Comparison of ENCODE assay signal across 24 mouse cellular contexts in the genomic region with DNA sequence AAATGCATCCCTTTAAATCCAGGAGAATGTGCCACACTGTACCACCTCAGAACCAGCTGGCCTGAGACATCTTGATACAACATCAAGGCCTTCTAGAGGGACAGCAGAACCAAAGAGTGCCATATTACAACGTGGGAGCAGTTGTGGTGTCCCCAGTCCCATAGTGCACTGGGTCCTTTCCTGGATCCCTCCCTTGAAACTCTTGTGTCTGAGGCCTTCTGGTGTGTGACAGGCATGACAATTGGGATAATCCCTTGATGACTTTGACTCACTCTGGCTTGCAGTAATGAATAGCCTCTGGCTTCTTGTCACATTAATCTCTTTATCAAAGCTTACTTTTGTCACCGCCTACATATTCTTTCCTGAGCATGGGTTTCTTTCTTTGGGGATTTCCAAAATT. TPM values are rescaled to one million over a fixed set of nuclear protein-coding genes. Genes with fewer than 3 reads are reported as not detected.
DNase-seq lines count a peak whose midpoint lies in the region; ATAC-seq lines count a peak whose summit lies in the region.
"Had no signal": no experiment of that assay in that cellular context is flagged by ENCODE, and none has a peak within 500 bp of the region (broad histone marks: within the 10 kb centered on the region; RNA-seq: fewer than 3 reads in every experiment).

No protein-coding gene starts in this region.

- no peak overlapping the region for H3K9ac ChIP-seq in midbrain, embryonic 14.5 days (replicated peaks; ENCODE audit: low read length)
- H3K9ac ChIP-seq: embryonic facial prominence, embryonic 12.5 days; forebrain, postnatal 0 days; heart, embryonic 13.5 days; liver, embryonic 12.5 days; liver, postnatal 0 days had no signal

- H3K4me2 ChIP-seq in midbrain, embryonic 14.5 days (ENCODE audit: low read length): no peak overlapping the region
- H3K4me2 ChIP-seq: embryonic facial prominence, embryonic 12.5 days; heart, embryonic 13.5 days; liver, embryonic 12.5 days had no signal

- no peaks in the 10 kb centered on the region for H3K36me3 ChIP-seq in midbrain, embryonic 14.5 days (ENCODE audit: control insufficient read depth, insufficient read depth, low read length)
- H3K36me3 ChIP-seq: embryonic facial prominence, embryonic 12.5 days; forebrain, embryonic 10.5 days; G1E; heart, embryonic 13.5 days; liver, embryonic 12.5 days had no signal

- 0 out of 2 replicates have a peak, but pooled peaks cover 5% of the 10 kb centered on the region for H3K27me3 ChIP-seq in midbrain, embryonic 14.5 days (ENCODE audit: control insufficient read depth, insufficient read depth, low read length)
- H3K27me3 ChIP-seq: embryonic facial prominence, embryonic 12.5 days; heart, embryonic 13.5 days; liver, embryonic 12.5 days had no signal

- WGBS in midbrain, embryonic 14.5 days: 11% methylated on average over 2 of the region's 2 CpGs

- H3K9me3 ChIP-seq in midbrain, embryonic 14.5 days (ENCODE audit: control insufficient read depth, low read length): no peaks in the 10 kb centered on the region
- H3K9me3 ChIP-seq: embryonic facial prominence, embryonic 12.5 days; forebrain, embryonic 10.5 days; G1E; heart, embryonic 13.5 days; liver, embryonic 12.5 days had no signal

- no peak overlapping the region for H3K4me3 ChIP-seq in midbrain, embryonic 14.5 days (replicated peaks; ENCODE audit: low read depth, low read length)
- H3K4me3 ChIP-seq: embryonic facial prominence, embryonic 12.5 days; forebrain, embryonic 10.5 days; heart, embryonic 13.5 days; left cerebral cortex, adult 2 months; liver, embryonic 12.5 days had no signal

- H3K4me1 ChIP-seq in midbrain, embryonic 14.5 days (ENCODE audit: control insufficient read depth, insufficient read depth, low read length): no peaks in the 10 kb centered on the region
- H3K4me1 ChIP-seq: embryonic facial prominence, embryonic 12.5 days; forebrain, embryonic 10.5 days; liver, embryonic 12.5 days had no signal

- ATAC-seq in midbrain, embryonic 14.5 days (ENCODE audit: low FRiP score, low TSS enrichment): peak; percentile 59; the same call in 1 of the 2 replicates
- ATAC-seq: liver, embryonic 12.5 days; Patski had no signal

- peak; percentile 7 for DNase-seq in embryo, embryonic 10 days (ENCODE audit: low spot score)
- no peak for DNase-seq in embryo, embryonic 9.5 days (ENCODE audit: extremely low spot score)
- peak; percentile 21 for DNase-seq in induced T-regulatory cell, adult 2 months (ENCODE audit: low read depth)
- DNase-seq in midbrain, embryonic 14.5 days: peak; percentile 53
- peak; percentile 2 for DNase-seq in retina, embryonic 14.5 days (ENCODE audit: low spot score)
- no peak for DNase-seq in thymus, adult 18-20 months
- no peak for DNase-seq in frontal cortex, postnatal 25 days (ENCODE audit: low spot score in 2 of 2)
- no peak for DNase-seq in kidney, postnatal 4 days

- H3K27ac ChIP-seq in midbrain, embryonic 14.5 days (replicated peaks; ENCODE audit: low read depth, low read length): no peak overlapping the region
- H3K27ac ChIP-seq: embryonic facial prominence, embryonic 12.5 days; forebrain, embryonic 10.5 days; heart, embryonic 13.5 days; left cerebral cortex, adult 2 months; liver, embryonic 12.5 days; stomach, postnatal 0 days had no signal

RNA-seq across cellular contexts. Expression of a gene that starts 16.0 kb away (rescaled TPM):
- 2.2 and 2.9 TPM in 2 replicates for polyA plus RNA-seq in midbrain, embryonic 14.5 days (2014; fragmentation: Nextera tagmentation; extraction: Ambion mirVana)
- polyA plus RNA-seq: G1E had no signal

RNA-seq across cellular contexts. Expression of a gene that starts 31.0 kb away (rescaled TPM):
- not detected in 2 replicates for polyA plus RNA-seq in midbrain, embryonic 14.5 days (2014; fragmentation: Nextera tagmentation; extraction: Ambion mirVana)
- polyA plus RNA-seq: embryonic facial prominence, embryonic 12.5 days; forebrain, embryonic 10.5 days; forebrain, postnatal 0 days; G1E; gonadal fat pad, adult 2 months; intestine, postnatal 0 days; limb, embryonic 14.5 days; liver, postnatal 0 days; lung, embryonic 16.5 days; spleen, adult 2 months; thymus, adult 2 months had no signal

Comparison
In these comparisons a context has a peak if more than half of its experiments do, and no peak if none do; other contexts are left out.
1. DNase-seq: peak in embryo, embryonic 10 days (single experiment), induced T-regulatory cell, adult 2 months (single experiment), midbrain, embryonic 14.5 days (single experiment) and retina, embryonic 14.5 days (single experiment); none in embryo, embryonic 9.5 days (single experiment), thymus, adult 18-20 months (0 of 2), frontal cortex, postnatal 25 days (0 of 2) and kidney, postnatal 4 days (0 of 2).